Mouse (Mus musculus): ENCODE results near the gene Cirbp.

GRCm38 (mm10) chr10:80176270-80176834, 10.6 kb downstream of the Cirbp start:
- TF ChIP-seq CTCF (IDR thresholded peaks at IDR 0.05; ENCODE audit: low read depth): no peak
- TF ChIP-seq EP300 (IDR thresholded peaks at IDR 0.05; ENCODE audit: low read depth): no peak

Measured in liver, embryonic 14.5 days (tissue).